Mouse (Mus musculus): ENCODE measurements around the gene Cep250. TPM values are rescaled to one million over a fixed set of nuclear protein-coding genes. Genes with fewer than 3 reads are reported as not detected.

Cep250 gene
- polyA plus RNA-seq, 1 experiment from 2014 or later, result 32.1 TPM

DNA sequence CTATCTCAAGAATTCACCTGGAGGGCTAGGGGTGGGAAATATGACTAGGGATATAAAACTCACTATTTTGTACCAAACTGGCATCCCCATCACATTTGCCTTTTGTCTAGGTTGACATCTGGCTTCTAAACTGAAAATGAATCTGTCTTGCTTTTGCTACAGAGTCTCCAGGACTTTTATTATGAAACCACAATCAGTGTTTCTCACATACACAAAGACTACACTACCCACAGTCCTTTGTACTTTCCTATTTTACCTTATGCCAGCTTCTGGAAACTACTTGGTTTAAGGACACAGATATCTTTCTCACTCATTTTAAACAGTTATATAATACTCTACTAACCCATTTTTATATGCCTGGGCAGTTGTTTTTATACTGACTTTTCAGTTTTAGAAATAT, 69.2 kb downstream of the Cep250 start:
- Histone ChIP-seq H3K27ac (no peak overlapping the region), H3K9ac (no peak overlapping the region), H3K4me3 (no peak overlapping the region), H3K4me1 (no peaks in the 10 kb centered on the region), H3K9me3 (no peaks in the 10 kb centered on the region), H3K27me3 (no peaks in the 10 kb centered on the region), H3K4me2 (replicated peaks) (no peak overlapping the region), H3K36me3 (peaks cover 1% of the 10 kb centered on the region; the same call in 1 of the 2 replicates)
- no peak for ATAC-seq (ENCODE audit: low FRiP score, low read depth)

GRCm38 (mm10) chr2:156039390-156039789, 83.1 kb downstream of the Cep250 start:
- Histone ChIP-seq H3K9me3 (no peaks in the 10 kb centered on the region), H3K4me3 (no peak overlapping the region), H3K27ac (no peak overlapping the region), H3K4me2 (replicated peaks) (no peak overlapping the region), H3K27me3 (no peaks in the 10 kb centered on the region), H3K36me3 (no peaks in the 10 kb centered on the region), H3K9ac (no peak overlapping the region), H3K4me1 (no peaks in the 10 kb centered on the region)
- 91% methylated on average over 3 of the region's 3 CpGs for WGBS
- ATAC-seq (ENCODE audit: low FRiP score, low read depth), result no peak

DNA sequence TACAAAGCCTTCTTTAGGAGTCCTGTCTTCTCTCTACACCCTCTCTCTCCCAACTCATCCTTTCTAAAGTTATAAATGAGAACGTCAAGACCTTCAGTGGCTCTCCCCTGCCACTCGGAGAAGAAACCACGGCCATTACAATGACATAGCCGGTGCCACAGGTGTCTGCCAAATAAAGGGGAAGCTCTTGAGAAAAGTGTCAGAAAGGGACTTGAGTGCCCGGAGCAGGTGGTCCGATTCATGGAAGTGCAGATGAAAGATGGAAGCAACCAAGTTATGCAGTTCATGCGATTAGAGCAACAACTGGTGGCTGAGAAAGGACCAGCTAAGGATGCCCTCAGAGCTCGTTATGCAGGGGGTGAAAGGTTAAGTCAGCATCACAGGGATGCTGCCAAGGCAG, 86.6 kb downstream of the Cep250 start:
- H3K27me3 ChIP-seq, result peaks cover 7% of the 10 kb centered on the region
- H3K27ac ChIP-seq, result no peak overlapping the region
- no peak overlapping the region for H3K9ac ChIP-seq
- H3K36me3 ChIP-seq, result no peaks in the 10 kb centered on the region
- WGBS, result 80% methylated on average over 8 of the region's 8 CpGs
- no peak overlapping the region for H3K4me3 ChIP-seq
- H3K9me3 ChIP-seq, result no peaks in the 10 kb centered on the region
- no peak for ATAC-seq (ENCODE audit: low FRiP score, low read depth)
- H3K4me2 ChIP-seq (replicated peaks), result no peak overlapping the region
- peaks cover 5% of the 10 kb centered on the region; the same call in 1 of the 2 replicates for H3K4me1 ChIP-seq

DNA sequence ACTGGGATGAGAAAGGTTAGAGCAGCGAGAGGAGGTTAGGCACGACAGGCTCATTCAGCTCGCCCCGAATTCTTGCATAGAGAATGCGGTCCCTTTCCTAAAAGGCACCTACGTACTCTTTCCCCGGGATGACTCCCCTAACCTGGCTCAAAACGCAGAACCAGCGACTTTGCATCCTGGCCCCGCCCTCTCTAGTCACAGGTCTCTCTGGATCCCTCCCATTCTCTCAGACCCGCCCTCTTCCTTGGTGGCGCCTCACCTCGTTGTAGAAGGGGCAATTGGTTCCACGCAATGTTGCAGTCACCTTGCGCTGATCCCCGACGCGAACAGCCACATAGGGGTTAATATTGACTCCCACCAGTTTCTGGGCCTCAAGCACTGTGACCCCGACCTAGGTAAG, 91.7 kb downstream of the Cep250 start:
- no peak for ATAC-seq (ENCODE audit: low FRiP score, low read depth)
- H3K4me3 ChIP-seq, result peak overlapping the region; percentile 16; the same call in 1 of the 2 replicates

More for the DNA sequence above, 91.7 kb downstream of the Cep250 start:
- WGBS, result 6% methylated on average over 19 of the region's 19 CpGs
- Histone ChIP-seq H3K9ac (no peak overlapping the region), H3K27ac (no peak overlapping the region), H3K36me3 (no peaks in the 10 kb centered on the region), H3K27me3 (peaks cover 10% of the 10 kb centered on the region), H3K4me2 (replicated peaks) (peak overlapping the region; percentile 45), H3K9me3 (no peaks in the 10 kb centered on the region), H3K4me1 (peaks cover 7% of the 10 kb centered on the region; the same call in 1 of the 2 replicates)

Other genes with a start within 250 kb of the Cep250 start
- gene Edem2, start 227.0 kb upstream of the Cep250 start, polyA plus RNA-seq (2015; fragmentation: Nextera tagmentation; extraction: Ambion mirVana), result 27.3 and 28.2 TPM in 2 replicates
- not detected in 2 replicates for gene Gm17581, start 220.6 kb upstream of the Cep250 start, polyA plus RNA-seq (2015; fragmentation: Nextera tagmentation; extraction: Ambion mirVana)
- 5.7 and 5.8 TPM in 2 replicates for gene Procr, start 205.3 kb upstream of the Cep250 start, polyA plus RNA-seq (2015; fragmentation: Nextera tagmentation; extraction: Ambion mirVana)
- 0.05 and 0.20 TPM in 2 replicates for gene Mmp24, start 181.1 kb upstream of the Cep250 start, polyA plus RNA-seq (2015; fragmentation: Nextera tagmentation; extraction: Ambion mirVana)
- gene BC029722, start 137.0 kb upstream of the Cep250 start, polyA plus RNA-seq (2015; fragmentation: Nextera tagmentation; extraction: Ambion mirVana), result 16.2 and 18.1 TPM in 2 replicates
- 188 and 192 TPM in 2 replicates for gene Eif6, start 129.5 kb upstream of the Cep250 start, polyA plus RNA-seq (2015; fragmentation: Nextera tagmentation; extraction: Ambion mirVana)
- gene Fam83c, start 121.6 kb upstream of the Cep250 start, polyA plus RNA-seq (2015; fragmentation: Nextera tagmentation; extraction: Ambion mirVana), result 0.42 and 0.47 TPM in 2 replicates
- gene Uqcc1, start 26.1 kb upstream of the Cep250 start, polyA plus RNA-seq (2015; fragmentation: Nextera tagmentation; extraction: Ambion mirVana), result 66.9 and 74.7 TPM in 2 replicates
- 0.60 and 1.2 TPM in 2 replicates for gene Gm15557, start 15.7 kb upstream of the Cep250 start, polyA plus RNA-seq (2015; fragmentation: Nextera tagmentation; extraction: Ambion mirVana)
- 101 and 107 TPM in 2 replicates for gene Gdf5, start 11.1 kb upstream of the Cep250 start, polyA plus RNA-seq (2015; fragmentation: Nextera tagmentation; extraction: Ambion mirVana)
- 1.5 and 1.9 TPM in 2 replicates for gene 6430550D23Rik, start 51.5 kb downstream of the Cep250 start, polyA plus RNA-seq (2015; fragmentation: Nextera tagmentation; extraction: Ambion mirVana)
- gene Ergic3, start 51.6 kb downstream of the Cep250 start, polyA plus RNA-seq (2015; fragmentation: Nextera tagmentation; extraction: Ambion mirVana), result 228 and 246 TPM in 2 replicates
- not detected in 2 replicates for gene Fer1l4, start 96.5 kb downstream of the Cep250 start, polyA plus RNA-seq (2015; fragmentation: Nextera tagmentation; extraction: Ambion mirVana)
- gene Spag4, start 108.7 kb downstream of the Cep250 start, polyA plus RNA-seq (2015; fragmentation: Nextera tagmentation; extraction: Ambion mirVana), result 3.9 and 4.3 TPM in 2 replicates
- gene Cpne1, start 155.5 kb downstream of the Cep250 start, polyA plus RNA-seq (2015; fragmentation: Nextera tagmentation; extraction: Ambion mirVana), result 62.5 and 64.4 TPM in 2 replicates
- 28.8 and 36.8 TPM in 2 replicates for gene Rbm12, start 155.5 kb downstream of the Cep250 start, polyA plus RNA-seq (2015; fragmentation: Nextera tagmentation; extraction: Ambion mirVana)
- 15.4 and 20.3 TPM in 2 replicates for gene Gm28036, start 170.6 kb downstream of the Cep250 start, polyA plus RNA-seq (2015; fragmentation: Nextera tagmentation; extraction: Ambion mirVana)
- gene Romo1, start 187.6 kb downstream of the Cep250 start, polyA plus RNA-seq (2015; fragmentation: Nextera tagmentation; extraction: Ambion mirVana), result 382 and 393 TPM in 2 replicates
- 36.1 and 36.6 TPM in 2 replicates for gene Nfs1, start 187.7 kb downstream of the Cep250 start, polyA plus RNA-seq (2015; fragmentation: Nextera tagmentation; extraction: Ambion mirVana)
- 818 and 841 TPM in 2 replicates for gene Rbm39, start 223.8 kb downstream of the Cep250 start, polyA plus RNA-seq (2015; fragmentation: Nextera tagmentation; extraction: Ambion mirVana)
- 91.7 and 94.0 TPM in 2 replicates for gene Phf20, start 240.0 kb downstream of the Cep250 start, polyA plus RNA-seq (2015; fragmentation: Nextera tagmentation; extraction: Ambion mirVana)